Mouse (Mus musculus) right cerebral cortex, adult 2 months (tissue): ENCODE measurements around the gene Krt87.

Experiments
- DNase-seq, 2 experiments: peaks; one replicate each; pipeline ENCODE4 v3.0.0; 2021 to 2022; ENCODE audit warnings: low spot score in 2 of 2

Krt87 gene

GRCm38 (mm10) chr15:101418950-101419349 lies 19.7 kb downstream of the Krt87 start:
- DNase-seq = no peak

- no peak for DNase-seq
Measured at GRCm38 (mm10) chr15:101414807-101415565, 23.6 kb downstream of the Krt87 start.

- no peak for DNase-seq
Measured at GRCm38 (mm10) chr15:101413916-101414635, 24.5 kb downstream of the Krt87 start.

GRCm38 (mm10) chr15:101412188-101412587 lies 26.4 kb downstream of the Krt87 start:
- no peak for DNase-seq

DNA sequence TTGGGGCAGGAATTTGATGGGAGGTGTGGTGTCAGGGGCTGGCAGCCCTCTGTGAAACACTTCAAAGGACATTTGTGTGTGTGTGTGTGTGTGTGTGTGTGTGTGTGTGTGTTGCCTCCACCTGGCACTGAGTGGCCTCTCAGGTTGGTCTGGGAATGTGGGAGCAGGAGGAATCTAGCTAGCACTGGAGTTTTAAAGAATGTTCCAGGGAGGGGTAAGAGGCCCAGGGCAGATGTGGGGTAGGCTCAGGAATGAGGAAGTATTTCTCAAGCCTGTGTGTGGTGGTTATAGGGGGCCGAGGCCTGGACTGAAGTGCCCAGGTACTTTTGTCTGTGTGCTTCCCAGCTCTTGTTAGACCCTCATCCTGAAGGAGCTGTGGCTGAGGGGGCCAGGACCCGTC lies 27.8 kb downstream of the Krt87 start, which contains the start of gene Krt7:
Gene Krt7 (plus strand): TSS at position 269 of the 400 bp plus-strand sequence.
- no peak for DNase-seq

DNA sequence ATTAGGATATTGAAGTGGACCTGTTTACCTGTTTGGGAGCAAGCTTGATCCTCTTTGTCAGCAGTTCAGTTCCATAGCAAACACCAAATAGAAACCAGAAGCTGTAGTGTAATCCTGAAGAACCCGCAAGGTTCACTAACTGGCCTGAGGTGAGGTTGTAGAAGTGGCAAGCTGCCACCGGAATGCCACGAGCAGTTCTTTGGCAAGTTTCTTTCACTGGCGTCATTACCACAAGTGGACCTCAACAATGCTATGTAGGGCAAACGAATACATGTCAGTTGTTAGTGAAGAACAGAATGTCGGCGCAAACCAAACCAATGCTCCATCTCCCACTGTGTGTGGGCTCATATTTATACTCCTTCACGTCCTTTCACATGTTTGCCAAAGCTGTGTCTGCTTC lies 40.3 kb downstream of the Krt87 start:
- DNase-seq = no peak

GRCm38 (mm10) chr15:101397683-101398082 lies 40.9 kb downstream of the Krt87 start:
- no peak for DNase-seq

- DNase-seq = no peak
Measured at GRCm38 (mm10) chr15:101396921-101397320, 41.7 kb downstream of the Krt87 start.

- no peak for DNase-seq
Measured at GRCm38 (mm10) chr15:101396466-101396865, 42.1 kb downstream of the Krt87 start.

DNA sequence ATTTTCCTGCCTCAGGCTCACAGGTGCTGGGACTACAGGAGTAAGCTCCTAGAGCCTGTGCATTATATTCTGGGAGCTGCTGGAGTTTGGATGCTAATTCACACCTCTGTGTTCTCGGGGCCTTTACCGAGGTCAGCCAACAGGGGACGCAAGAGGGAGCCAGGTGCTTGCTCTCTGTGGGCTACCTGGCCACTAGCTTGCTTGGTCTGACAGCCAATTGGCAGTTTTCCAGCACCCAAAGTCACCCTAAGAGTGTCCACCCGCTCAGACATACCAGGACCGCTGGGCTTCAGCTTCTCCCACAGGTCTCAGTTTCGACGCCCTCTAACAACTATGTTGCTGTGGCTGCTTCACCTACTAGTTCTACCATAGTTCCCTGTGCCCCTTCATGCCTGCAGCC lies 43.7 kb downstream of the Krt87 start:
- DNase-seq = no peak

GRCm38 (mm10) chr15:101392251-101392650 lies 46.4 kb downstream of the Krt87 start:
- DNase-seq = no peak

GRCm38 (mm10) chr15:101390203-101390602 lies 48.4 kb downstream of the Krt87 start:
- DNase-seq = no peak

DNA sequence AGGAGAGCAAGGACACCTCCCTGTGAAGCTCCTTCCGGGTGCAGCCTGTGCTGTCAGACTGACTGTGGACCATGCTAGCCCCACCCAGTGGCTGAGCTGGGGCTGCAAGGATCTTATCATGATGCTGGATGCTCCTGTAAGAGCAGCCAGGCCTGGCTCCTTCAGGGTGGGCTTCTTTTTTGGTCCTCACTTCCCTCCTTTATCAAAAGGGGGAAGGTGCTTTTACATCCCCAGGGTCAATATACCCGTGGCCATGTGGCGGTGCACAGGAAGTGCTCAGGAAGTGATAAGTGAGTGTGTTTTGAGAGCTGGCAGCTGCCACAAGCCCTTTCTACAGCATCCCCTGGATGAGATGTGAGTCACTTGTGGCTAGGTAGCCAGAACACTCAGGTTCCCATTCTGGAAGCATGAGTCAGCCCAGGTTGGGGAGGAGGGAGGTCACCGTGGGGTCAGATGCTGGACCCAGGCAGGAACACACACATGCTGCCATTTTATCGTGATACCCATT lies 50.5 kb downstream of the Krt87 start:
- DNase-seq = peak in 1 of 2 experiments; percentile 28

GRCm38 (mm10) chr15:101387176-101387575 lies 51.4 kb downstream of the Krt87 start:
- DNase-seq = no peak

- no peak for DNase-seq
Measured at GRCm38 (mm10) chr15:101385064-101385463, 53.5 kb downstream of the Krt87 start.

DNA sequence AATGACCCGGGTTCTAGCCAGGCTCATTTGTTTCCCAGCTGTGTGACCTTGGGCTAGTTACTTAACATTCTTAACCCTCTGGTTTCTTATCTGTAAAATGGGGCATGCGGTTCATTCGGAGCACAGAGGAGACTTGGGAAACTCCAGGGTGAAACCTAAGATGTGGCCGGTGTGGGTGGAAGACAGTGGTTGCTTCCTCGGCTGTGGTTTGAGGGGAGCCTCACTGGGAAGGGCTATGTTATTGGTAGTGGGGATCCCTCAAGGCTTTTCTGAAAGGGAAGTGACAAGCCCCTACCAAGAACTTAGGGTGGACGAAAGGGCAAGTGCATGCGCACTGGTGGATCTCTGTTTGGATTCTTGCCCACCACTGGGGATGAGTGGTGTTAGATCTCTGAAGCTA lies 54.0 kb downstream of the Krt87 start:
- no peak for DNase-seq

GRCm38 (mm10) chr15:101382811-101383210 lies 55.8 kb downstream of the Krt87 start:
- no peak for DNase-seq

GRCm38 (mm10) chr15:101381758-101382157 lies 56.8 kb downstream of the Krt87 start:
- DNase-seq = no peak
